Mouse (Mus musculus) ES-E14 (cell line): ENCODE measurements around the gene Parvg.

Source experiments
- HCFC1 ChIP-seq: IDR thresholded peaks from 2 replicates; pipeline ENCODE4 v1.6.1; 2012; ENCODE audit warnings: low read length, inconsistent platforms, borderline replicate concordance; ENCODE audit not compliant: insufficient read depth
- ZC3H11A ChIP-seq: IDR thresholded peaks from 2 replicates; pipeline ENCODE4 v1.6.1; 2012; ENCODE audit warnings: low read depth, mild to moderate bottlenecking, inconsistent platforms, low read length, borderline replicate concordance
- ZNF384 ChIP-seq: IDR thresholded peaks from 2 replicates; pipeline ENCODE4 v1.6.1; 2012; ENCODE audit warnings: low read depth, low read length, inconsistent platforms

GRCm38 (mm10) chr15:84278656-84279055 lies 45.2 kb upstream of the Parvg start:
- no peak for TF ChIP-seq ZC3H11A
- TF ChIP-seq ZNF384, result no peak
- TF ChIP-seq HCFC1, result no peak
